In the genomic region with DNA sequence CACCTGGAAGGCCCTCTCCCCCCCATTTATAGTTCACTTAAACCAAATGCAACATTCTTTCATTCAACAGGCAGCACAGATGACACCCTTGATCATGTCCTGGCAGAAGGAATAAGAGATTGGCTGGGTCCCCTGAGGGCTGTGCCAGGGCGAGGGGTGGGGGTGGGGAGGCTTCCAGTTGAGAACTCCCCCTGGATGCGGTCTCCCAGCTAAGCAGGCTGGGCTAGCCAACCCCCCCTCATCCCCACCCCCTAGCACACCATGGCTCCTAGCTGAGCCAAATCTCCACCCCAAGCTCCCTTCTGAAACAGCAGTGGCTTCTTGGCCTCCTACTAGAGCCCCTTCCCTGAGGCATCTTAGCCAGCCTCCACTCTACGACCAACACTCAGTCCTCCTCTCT, we compare ENCODE assay signal across 15 mouse cellular contexts.
"Had no signal": no experiment of that assay in that cellular context is flagged by ENCODE, and none has a peak within 500 bp of the region (broad histone marks: within the 10 kb centered on the region; RNA-seq: fewer than 3 reads in every experiment).

No protein-coding gene starts in this region.

- H3K27ac ChIP-seq: kidney, postnatal 0 days; liver, embryonic 13.5 days; midbrain, embryonic 12.5 days; neural tube, embryonic 13.5 days; stomach, embryonic 15.5 days had no signal

- DNase-seq: kidney, adult 2 months; kidney, postnatal 25 days; liver, embryonic 13.5 days; lung, adult 2 months; lung, postnatal 14 days; lung, postnatal 4 days; retina, postnatal 1 day; spleen, adult 18-20 months; thymus, postnatal 25 days had no signal

- H3K27me3 ChIP-seq: liver, embryonic 13.5 days; midbrain, embryonic 12.5 days; neural tube, embryonic 13.5 days; stomach, embryonic 15.5 days had no signal

- H3K4me1 ChIP-seq: liver, embryonic 13.5 days; midbrain, embryonic 12.5 days; stomach, embryonic 15.5 days had no signal

- H3K9me3 ChIP-seq: liver, embryonic 13.5 days; midbrain, embryonic 12.5 days; neural tube, embryonic 13.5 days; stomach, embryonic 15.5 days had no signal

- H3K4me3 ChIP-seq: liver, embryonic 13.5 days; midbrain, embryonic 12.5 days; myocyte; neural tube, embryonic 13.5 days; stomach, embryonic 15.5 days had no signal

- ATAC-seq: midbrain, embryonic 16.5 days had no signal

- H3K9ac ChIP-seq: liver, embryonic 13.5 days; midbrain, embryonic 12.5 days; neural tube, embryonic 13.5 days; stomach, embryonic 15.5 days had no signal

- H3K36me3 ChIP-seq: liver, embryonic 13.5 days; midbrain, embryonic 12.5 days; neural tube, embryonic 13.5 days; stomach, embryonic 15.5 days had no signal

- H3K4me2 ChIP-seq: liver, embryonic 13.5 days; midbrain, embryonic 12.5 days; neural tube, embryonic 13.5 days; stomach, embryonic 15.5 days had no signal
